Mouse (Mus musculus): Measurements from ENCODE around the gene Zfp174.
"Not testable (repeated sequence)": the region's sequence is repeated elsewhere in the genome, so short reads cannot be mapped to it uniquely, and the experiment has no call there.

The Zfp174 gene

DNA sequence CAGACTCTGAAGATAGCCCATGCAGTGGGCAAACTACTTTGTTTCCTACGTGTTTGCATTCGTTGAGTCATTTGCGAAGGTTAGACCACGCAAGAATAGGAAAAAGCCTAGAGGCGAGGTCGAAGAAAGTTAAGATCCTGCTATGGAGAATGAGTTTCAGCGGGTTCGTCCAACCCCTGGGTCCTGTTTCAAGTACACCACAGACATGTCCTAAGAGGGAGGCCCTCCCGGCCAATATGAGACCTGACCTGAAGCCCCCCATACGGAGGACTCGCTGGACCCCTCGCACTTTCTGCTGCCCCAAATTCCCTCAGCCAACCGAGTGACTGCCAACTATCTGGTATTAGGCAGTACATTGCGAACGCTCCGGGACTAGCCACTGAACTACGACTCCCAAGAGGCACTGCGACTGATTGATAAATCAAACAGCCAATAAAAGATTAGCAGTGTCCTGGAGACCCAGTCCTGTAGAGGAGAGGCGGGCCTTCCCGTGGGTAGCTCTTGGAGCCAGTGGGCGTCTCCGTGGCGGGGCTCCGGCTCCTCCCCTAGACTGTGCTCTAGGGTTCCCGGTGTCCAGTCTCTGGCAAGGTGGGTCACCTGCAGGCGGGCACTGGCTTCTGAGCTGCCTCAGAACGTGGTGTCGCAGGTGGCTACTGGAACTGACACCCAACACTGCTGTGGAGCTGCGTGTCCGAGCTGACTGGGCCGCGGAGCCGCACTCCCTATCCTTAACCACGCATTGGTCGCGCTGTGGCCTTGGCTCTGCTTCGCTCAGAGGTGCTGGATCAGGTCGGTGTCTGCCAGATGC, at the start of gene Zfp174:
TSS of gene Zfp174 (plus strand) at position 558 of the 808 bp plus-strand sequence.
- DNase-seq (ENCODE audit: low spot score) = peak; percentile 96

DNA sequence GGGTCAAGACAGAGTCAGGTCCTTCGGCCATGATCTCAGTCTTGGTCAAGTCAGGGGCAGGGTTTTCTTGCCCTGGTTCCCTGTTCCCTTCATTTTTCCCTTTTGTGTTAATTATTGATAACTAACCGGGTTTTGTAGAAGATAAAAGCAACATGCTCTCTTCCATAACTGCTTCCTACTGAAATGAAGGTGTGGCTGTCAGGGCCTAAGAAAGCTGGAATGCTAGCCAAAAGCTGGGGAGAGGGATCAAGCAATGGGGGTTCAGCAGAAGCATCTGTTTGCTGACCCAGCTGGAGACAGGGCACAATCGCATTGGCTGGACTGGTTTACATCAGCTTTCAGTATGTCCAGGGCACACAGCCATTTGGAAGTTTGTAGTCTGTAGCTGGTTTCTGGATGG, 38.9 kb upstream of the Zfp174 start:
- DNase-seq (ENCODE audit: low spot score) = no peak

DNA sequence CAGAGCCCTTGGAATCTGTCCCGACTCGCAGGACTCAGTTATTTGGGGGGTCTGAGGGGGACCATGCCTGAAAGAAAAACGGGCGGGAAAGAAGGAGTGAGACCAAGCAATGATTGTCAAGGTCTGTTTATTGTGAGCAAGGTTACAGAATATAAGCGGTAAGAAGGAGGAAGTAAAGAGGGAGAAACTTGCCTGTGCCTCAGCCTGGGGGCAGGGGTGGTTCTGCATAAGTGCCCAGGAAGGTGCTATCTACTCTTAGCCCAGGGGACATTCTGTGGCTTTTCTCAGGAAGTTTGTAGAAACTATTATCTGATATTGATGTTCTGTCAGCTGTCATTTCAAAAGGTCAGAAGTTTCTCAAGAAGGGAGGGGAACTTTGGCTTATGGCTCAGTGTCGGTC, 32.4 kb upstream of the Zfp174 start:
- not testable (repeated sequence) for DNase-seq (ENCODE audit: low spot score)

DNA sequence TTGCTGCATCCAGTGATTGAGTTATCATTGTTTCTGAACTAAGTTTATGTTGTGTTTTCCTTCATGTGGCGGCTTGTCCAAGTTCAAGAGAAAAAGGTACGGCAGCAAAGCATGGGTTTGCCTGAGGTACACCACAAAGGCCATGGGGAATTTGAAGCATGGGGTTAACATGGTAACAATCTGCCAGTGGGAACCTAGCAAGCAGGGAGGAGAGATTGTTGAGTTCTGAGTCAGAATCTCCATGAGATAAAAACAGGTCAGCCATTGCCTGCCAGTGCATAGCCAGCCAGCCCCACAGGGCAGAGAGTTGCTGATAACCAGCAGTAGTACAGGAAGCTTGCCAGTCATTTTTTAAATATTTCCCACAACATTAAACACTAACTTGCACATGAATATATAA, 26.9 kb upstream of the Zfp174 start:
- DNase-seq (ENCODE audit: low spot score) = no peak

DNA sequence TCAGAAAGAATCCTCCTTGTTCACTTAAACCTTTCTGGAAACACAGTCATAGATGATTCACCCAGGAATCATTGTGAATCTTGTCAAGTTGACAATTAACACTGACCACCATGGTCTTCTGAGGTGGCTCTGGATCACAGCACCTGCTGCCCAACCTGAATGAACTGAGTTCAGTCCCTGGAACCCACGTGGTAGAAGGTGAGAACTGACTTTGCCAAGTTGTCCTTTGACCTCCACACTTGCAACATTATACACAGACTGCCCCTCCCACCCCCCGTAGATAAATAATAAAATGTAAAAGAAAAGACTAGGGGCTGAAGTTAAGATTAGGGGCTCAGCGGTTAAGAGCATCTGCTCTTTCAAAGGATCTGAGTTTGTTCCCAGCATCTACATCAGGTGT, 19.0 kb upstream of the Zfp174 start:
- no peak for DNase-seq (ENCODE audit: low spot score)

DNA sequence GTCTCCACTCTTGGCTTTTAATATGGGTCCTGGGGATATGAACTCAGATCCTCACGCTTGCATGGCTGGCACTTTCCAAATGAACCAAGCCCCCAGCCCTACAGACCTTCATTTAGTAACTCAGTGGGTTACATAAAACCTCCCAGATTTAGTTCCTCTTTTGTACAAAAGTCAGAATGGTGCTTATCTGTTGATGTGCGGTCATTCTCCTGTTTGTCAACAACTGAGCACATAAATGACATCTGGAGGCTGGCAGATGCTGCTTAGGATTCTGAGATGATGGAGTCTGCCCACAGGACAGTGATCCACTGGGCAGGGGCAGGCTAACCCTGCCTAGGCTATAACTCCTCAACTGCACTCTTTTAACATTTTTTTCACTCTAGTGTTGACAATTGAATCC, 17.3 kb upstream of the Zfp174 start:
- no peak for DNase-seq (ENCODE audit: low spot score)

DNA sequence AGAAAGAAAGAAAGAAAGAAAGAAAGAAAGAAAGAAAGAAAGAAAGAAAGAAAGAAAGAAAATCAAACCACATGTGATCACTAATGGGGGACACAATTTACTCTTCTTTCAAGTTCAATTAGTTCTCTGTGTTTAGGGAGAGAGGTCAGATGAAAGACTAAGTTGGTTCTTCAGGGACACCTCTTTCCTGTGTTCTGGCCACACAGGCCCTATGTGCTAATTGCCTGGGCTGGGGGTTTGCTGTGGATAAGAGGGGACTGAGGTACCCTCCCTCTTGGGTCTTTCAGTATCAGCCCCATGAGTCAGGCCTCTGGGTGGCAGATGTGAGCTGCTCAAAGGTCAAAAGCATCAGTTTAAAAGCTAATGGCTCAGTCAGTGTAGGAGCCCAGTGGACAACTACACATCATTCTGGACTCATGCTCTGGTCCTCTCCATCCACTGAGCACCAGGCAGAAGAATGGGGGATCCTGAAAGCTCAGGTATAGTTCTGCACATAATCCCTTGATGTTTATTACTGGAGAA, 16.4 kb upstream of the Zfp174 start, which contains the start of gene Olfr15:
TSS of gene Olfr15 (plus strand) at position 291 of the 522 bp plus-strand sequence.
- DNase-seq (ENCODE audit: low spot score) = no peak

DNA sequence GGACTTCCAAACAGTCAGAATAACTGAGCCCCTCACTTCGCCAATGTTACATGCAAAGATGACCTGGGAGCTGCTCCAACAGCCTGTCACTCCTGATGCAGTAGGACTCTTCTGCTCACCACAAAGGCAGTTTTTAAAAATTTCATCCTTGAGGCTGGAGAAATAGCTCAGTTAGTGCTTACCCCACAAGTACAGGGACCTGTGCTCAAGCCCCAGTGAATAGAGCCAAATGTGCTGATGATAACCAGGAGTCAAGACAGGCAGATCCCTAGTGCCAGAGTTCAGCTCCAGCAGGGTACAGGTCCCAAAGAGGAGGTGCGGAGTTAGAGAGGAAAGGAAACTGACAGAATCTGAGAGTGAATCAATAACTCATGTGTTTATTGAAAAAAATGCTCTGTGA, 11.6 kb upstream of the Zfp174 start:
- DNase-seq (ENCODE audit: low spot score) = no peak

DNA sequence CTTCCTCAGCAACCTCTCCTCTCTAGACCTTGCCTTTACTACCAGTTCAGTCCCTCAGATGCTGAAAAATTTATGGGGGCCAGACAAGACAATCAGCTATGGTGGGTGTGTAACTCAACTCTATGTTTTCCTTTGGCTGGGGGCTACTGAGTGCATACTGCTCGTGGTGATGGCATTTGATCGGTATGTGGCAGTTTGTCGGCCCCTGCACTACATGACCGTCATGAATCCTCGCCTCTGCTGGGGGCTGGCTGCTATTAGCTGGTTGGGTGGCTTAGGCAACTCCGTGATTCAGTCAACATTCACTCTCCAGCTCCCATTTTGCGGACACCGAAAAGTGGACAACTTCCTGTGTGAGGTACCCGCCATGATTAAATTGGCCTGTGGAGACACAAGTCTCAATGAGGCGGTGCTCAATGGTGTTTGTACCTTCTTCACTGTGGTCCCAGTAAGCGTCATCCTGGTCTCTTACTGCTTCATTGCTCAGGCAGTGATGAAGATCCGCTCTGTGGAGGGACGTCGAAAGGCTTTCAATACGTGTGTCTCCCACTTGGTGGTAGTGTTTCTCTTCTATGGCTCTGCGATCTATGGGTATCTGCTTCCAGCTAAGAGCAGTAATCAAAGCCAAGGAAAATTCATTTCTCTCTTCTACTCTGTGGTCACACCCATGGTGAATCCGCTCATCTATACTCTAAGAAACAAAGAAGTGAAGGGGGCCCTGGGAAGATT, 7.7 kb upstream of the Zfp174 start:
- no peak for DNase-seq (ENCODE audit: low spot score)

DNA sequence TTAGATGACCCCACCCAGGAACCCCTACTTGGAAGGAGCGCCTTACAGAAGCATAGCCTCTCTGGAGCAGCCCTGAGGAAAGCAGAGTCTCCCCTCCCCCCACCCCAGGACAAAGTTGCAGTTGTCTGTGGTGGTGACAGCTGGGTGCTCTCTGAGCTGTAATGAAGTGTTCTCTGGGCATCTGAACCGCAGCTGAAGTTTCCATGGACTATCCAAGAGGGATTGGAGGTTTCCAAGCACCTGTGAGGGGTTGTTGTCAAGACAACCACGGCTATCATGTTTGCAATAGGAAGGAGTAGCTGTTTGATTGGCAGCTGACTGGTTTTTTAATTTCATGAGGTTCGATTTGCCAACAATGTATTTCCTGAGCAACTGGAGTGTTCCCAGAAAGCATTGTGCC, 4.1 kb upstream of the Zfp174 start:
- no peak for DNase-seq (ENCODE audit: low spot score)

DNA sequence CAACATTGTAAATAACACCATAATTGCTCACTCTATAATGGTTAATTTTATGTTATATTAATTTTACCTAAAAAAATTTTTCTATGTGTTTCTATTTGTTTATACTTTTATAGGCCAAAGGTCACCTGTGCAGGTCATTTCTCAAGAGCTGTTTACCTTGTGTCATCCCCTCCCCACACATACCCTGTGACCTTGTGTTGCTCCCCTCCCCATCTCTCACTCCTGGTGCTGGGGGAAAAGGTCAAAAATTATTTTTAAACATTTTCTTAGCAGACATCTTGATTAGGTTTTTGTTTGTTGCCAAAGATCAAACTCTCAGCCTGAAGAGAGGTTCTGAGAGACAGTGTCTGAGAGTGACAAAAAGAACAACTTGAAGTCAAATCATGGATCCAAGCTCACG, 3.3 kb upstream of the Zfp174 start:
- DNase-seq (ENCODE audit: low spot score) = no peak

DNA sequence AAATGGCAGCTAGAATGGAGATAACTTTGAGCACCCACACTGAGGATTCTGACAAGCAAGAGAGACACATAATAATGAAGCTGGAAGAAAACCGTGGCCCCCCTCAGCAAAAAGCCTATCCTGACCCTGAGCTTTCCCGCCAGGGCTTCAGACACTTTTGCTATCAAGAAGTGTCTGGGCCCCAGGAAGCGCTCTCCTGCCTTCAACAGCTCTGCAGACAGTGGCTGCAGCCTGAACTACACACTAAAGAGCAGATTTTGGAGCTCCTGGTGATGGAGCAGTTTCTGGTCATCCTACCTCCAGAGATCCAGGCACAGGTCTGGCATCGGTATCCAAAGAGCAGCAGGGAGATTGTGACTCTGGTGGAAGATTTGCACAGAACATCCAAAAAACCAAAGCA, 803 bp downstream of the Zfp174 start:
- DNase-seq (ENCODE audit: low spot score) = no peak

DNA sequence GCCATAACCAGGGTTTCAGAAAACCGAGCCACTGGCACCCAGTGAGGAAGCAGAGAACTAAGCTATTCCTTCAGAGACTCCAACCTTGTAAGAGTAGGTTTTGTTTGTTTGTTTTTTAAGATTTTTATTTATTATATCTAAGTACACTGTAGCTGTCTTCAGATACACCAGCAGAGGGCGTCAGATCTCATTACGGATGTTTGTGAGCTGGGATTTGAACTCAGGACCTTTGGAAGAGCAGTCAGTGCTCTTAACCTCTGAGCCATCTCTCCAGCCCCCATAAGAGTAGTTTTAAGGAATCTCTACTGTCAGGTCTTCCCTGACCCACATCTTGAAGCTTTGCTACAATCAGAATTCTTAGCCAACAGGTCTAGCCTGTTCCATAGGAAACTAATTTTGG, 1.3 kb downstream of the Zfp174 start:
- no peak for DNase-seq (ENCODE audit: low spot score)

DNA sequence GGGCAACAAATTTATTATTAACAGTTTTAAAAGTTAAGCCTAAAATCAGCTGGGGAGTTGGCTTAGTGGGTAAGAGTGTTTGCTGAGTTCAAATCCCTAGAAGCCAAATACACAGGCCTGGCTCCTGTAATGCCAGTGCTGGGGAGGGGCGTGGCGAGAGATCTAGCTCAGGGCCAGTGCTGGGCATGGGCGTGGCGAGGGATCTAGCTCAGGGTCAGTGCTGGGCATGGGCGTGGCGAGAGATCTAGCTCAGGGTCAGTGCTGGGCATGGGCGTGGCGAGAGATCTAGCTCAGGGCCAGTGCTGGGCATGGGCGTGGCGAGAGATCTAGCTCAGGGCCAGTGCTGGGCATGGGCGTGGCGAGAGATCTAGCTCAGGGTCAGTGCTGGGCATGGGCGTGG, 4.2 kb downstream of the Zfp174 start:
- not testable (repeated sequence) for DNase-seq (ENCODE audit: low spot score)

DNA sequence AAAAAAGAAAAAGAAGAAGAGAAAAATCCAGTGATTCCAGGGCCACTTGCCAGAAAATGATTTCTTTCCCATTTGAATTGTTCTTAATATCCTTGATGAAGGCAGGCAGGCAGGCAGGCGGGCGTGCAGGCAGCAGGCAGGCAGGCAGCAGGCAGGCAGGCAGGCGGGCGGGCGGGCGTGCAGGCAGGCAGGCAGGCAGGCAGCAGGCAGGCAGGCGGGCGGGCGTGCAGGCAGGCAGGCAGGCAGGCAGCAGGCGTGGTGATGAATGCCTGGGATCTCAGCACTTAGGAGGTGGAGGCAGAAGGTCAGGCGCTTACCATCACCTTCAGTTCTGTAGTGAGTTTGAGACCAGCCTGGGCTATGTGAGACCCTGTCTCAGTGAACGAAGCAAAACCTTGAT, 5.5 kb downstream of the Zfp174 start:
- no peak for DNase-seq (ENCODE audit: low spot score)

DNA sequence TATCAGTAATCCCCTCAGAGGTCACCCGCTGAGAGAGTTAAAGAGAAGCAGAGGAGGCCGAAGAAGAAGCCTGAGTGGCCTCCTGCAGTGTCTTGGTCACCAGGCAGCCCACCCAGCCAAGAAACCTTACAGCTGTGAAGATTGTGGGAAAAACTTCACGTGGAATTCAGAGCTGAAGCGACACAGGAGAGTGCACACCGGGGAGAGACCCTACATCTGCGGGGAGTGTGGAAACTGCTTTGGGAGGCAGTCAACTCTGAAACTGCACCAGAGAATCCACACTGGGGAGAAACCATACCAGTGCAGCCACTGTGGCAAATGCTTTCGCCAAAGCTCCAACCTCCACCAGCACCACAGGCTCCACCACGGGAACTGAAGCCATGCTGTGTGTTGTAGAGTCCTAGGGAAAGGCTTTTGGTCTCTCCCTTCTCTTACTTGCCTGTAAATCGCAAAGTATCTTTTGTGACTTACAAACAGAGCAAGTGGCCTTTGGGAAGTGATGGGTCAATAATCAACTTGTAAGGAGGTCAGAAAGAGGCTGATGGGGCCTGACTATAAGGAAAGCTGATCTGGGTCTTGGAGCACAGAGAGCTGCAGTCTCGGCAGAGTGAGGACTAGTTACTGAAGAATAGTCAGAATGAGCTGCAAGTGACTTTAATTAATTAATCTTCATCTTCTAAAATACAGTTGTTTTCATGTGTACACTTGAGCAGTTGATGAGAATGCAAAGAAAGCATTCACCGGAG, 7.5 kb downstream of the Zfp174 start:
- DNase-seq (ENCODE audit: low spot score) = no peak

DNA sequence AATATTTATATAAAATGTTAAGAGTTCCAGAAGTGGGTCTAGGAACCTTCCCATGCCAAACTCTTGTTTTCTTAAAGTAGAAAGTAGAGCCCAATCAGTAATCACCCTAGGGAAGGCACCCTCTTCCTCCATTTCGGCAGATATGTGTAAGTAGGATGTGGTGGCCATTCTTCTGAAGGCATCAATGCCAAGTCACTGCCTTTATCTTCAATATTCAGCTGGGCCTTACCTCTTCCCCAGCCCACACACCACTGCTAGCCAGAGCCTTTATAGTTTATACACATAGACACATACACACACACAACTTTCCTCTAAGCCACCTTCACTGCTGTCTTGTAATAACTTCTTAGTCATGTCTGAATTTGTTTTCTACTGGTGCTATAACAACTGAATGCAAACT, 8.7 kb downstream of the Zfp174 start:
- no peak for DNase-seq (ENCODE audit: low spot score)

DNA sequence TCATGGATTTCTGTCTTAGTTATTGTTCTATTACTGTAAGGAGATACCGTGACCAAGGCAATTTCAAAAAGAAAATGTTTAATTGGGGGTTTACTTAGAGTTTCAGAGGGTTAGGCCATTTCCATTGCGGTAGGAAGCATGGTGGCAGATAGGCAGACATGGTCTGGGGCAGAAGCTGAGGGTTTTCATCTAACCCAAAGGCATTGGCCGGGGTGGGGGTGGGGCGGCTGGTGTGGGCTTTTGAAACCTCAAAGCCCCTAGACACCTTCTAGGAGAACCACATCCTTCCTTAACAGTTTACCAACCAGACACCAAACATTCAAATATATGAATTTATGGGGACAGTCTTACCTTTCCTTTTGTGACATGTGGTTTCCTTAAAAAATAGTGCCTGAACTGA, 12.2 kb downstream of the Zfp174 start:
- no peak for DNase-seq (ENCODE audit: low spot score)

DNA sequence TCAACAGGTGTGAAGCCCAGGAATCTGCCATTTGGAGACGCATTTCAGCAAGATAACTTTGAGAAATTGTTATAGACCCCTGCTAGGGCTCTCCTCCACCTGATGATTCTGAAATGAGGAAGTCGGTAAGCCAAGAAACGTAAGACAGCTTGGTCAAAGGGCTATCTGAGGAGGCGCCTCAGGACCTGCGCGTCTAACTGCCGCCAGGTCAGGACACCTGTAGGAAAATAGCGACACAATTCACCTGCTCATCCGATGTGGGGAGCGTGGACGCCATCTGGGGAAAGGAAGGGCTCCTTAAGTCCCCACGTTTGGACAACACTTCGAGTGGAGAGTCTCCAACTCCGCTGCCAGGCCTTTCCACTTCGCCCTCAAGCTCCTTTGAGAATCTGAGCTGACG, 24.7 kb downstream of the Zfp174 start:
- no peak for DNase-seq (ENCODE audit: low spot score)

DNA sequence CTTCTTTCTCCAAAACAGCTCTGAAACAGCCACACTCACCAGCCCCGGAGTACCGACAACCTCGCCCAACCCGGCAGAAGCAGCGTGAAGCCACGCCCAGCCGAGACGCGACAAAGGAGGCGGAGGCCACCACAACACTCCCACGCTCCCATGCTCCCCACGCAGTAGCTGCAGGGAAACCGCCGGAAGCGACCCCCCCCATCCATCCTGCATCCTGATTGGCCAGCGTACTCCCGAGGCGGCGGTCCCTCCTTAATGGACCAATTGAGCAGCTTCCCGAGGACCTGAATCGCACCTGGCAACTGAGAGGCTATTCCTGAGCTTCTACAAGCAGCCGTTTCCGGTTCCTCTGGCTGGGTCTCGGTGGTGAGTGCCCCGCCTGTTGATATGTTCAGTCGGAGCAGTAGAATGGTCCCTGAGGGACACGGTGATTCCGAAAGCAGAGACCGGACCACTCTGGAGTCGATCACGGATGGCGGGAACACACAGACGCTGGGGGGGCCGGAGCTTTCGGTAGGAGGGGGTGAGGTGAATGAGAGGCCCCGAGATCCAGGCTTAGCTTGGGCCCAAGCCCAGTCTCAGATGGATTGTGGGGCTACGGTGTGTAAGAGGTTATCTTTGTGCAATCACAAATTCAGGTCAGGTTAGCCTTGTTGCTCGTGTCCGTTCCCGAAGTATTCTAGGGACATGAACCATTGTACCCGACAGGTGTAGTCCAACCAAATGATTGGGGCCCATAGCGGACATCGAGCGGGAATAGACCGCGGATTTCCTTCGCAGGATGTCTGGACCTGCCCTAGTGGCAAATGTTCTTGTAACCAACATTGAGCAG, 25.4 kb downstream of the Zfp174 start, which contains the start of gene Naa60:
TSS of gene Naa60 (plus strand) at position 160 of the 832 bp plus-strand sequence.
- DNase-seq (ENCODE audit: low spot score) = peak; percentile 89

DNA sequence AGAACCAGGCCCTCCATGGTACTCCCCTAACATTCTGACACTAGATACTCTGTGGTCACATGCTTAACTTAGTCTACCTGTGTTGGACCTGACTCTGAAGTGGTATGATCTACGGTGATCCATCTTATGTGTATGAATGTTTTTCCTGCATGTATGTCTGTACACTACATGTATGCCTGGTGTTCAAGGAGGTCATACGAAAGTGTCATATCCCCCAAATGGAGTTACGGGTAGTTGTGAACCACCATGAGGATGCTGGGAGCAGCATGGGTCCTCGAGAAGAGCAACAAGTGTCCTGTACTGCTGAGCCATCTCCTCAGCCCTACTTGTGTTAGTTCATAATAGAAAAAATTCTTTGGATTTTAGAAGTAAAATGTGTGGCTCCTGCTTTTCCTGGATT, 29.3 kb downstream of the Zfp174 start:
- DNase-seq (ENCODE audit: low spot score) = no peak

Measured in layer of hippocampus, adult 11-12 months (tissue).